Mouse (Mus musculus) T-helper 17 cell (primary cell): ENCODE data around the gene Mtf1.

Experiments
- in situ Hi-C, 2 experiments: fragments of 300-600 bp; cut with MboI, MseI; formaldehyde crosslinking; loops; 1 replicate in 1 of 2; 2 replicates in 1 of 2; pipeline ENCODE4 v1.15.1; 2025; ENCODE audit warnings: high pct_unique_total_duplicates in 2 of 2

The Mtf1 gene

GRCm38 (mm10) chr4:124796141-124796540, 5.8 kb upstream of the Mtf1 start:
- in situ Hi-C loops, result no loop called here

GRCm38 (mm10) chr4:124796913-124797312, 5.0 kb upstream of the Mtf1 start:
- in situ Hi-C loops, result no loop called here

- in situ Hi-C loops, result no loop called here
Measured at GRCm38 (mm10) chr4:124802309-124803260, 681 bp downstream of the Mtf1 start.

DNA sequence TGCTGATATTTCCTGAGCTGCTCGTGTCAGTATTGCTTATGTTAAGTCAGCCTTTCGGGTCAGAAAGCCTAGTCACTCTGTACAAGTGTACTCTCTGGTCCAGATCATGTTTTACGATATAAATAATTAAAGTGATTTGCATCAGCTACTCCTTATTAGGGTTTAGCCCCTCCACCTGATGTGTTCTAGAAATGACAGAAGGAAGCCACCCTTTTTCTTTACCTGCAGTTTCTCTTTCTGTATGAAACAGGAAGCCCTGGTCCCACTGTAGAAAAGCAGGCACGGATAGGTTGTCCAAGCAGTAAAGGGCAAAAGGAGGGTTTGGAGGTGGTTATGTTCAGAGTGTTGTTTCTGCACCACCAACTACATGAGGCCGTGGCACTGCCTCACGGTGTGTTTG, 1.5 kb downstream of the Mtf1 start:
- in situ Hi-C loops, result no loop called here

DNA sequence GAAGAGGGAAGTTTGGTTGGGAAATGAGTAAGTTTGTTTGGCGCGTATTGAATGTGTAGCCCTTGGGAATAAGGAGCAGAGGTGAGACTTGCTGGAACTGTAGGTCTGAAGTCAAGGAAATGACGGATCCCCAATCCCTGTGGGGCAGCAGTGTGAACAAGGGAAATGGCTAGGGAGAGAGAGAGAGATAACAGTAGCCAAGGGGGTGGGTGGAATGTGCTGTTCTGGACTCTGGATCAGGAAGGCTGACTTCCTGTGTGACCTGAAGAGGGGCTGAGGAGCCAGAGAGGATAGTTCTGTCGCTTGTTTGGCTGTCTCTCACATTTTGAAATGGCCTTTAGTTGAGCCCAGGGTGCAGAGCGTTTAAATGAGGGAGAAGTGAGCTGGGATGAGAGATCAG, 6.6 kb downstream of the Mtf1 start:
- in situ Hi-C loops, result loop anchor here in 1 of 2 experiments (5.0 kb wide), 1 partner anchor 34 kb away; no protein-coding TSS in a partner anchor

- in situ Hi-C loops, result loop anchor here in 1 of 2 experiments (5.0 kb wide), 1 partner anchor 33 kb away; no protein-coding TSS in a partner anchor
Measured at GRCm38 (mm10) chr4:124809136-124809883, 7.4 kb downstream of the Mtf1 start.

GRCm38 (mm10) chr4:124810056-124810455, 8.2 kb downstream of the Mtf1 start:
- in situ Hi-C loops, result loop anchor here in 1 of 2 experiments (10.0 kb wide), 1 partner anchor 415 kb away; no protein-coding TSS in a partner anchor

DNA sequence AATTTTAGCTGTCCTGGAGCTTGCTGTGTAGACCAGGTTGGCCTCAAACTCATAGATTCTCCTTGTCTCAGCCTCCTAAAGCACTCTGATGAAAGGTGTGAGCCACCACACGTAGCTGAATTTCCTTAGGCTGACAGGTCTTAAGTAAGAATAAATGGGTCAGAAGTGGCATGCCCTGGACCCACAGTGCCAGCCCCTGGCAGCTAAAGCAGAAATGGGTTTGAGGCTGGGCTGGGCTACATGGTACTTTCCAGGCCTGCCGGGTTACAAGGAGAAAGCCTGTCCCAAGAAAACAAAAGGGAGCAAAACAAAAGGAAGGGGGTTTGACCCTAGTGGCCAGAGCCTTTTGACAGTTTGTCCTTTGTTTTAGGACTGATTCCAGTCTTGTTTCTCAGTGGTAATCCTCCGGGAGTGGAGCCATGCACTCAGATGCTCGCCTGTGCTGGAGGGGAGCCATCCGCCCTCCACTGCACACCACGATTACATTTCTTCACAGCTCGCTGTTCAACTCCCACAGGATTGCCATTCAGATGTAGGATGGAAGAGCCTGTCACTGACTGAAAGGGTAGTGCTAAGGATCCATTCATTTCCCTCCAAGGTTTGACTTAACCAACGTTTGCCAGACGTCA, 9.6 kb downstream of the Mtf1 start:
- in situ Hi-C loops, result loop anchor here in 1 of 2 experiments (10.0 kb wide), 1 partner anchor 417 kb away; no protein-coding TSS in a partner anchor

DNA sequence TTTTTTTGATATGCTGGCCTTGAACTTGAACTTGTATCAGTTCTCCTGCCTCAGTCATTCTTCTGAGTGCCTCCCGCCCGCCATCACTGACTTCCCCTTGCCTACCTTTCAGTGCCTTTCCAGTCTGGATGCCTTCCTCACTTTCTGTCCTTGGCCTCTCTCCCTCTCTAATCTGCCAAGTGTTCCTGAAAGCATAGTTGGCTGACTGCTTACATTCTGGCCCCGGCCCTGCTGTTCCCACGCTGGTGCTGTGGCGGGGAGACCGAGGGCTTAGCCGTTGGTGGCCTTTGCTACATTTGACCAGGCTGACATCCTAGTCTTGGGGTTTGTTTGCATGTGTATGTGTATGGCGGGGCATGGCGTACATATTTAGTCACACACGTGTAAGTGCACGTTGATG, 14.0 kb downstream of the Mtf1 start:
- in situ Hi-C loops, result loop anchor here in 1 of 2 experiments (10.0 kb wide), 1 partner anchor 421 kb away; no protein-coding TSS in a partner anchor

- in situ Hi-C loops, result loop anchor here in 1 of 2 experiments (10.0 kb wide), 1 partner anchor 423 kb away; no protein-coding TSS in a partner anchor
Measured at GRCm38 (mm10) chr4:124817803-124818202, 15.9 kb downstream of the Mtf1 start.

DNA sequence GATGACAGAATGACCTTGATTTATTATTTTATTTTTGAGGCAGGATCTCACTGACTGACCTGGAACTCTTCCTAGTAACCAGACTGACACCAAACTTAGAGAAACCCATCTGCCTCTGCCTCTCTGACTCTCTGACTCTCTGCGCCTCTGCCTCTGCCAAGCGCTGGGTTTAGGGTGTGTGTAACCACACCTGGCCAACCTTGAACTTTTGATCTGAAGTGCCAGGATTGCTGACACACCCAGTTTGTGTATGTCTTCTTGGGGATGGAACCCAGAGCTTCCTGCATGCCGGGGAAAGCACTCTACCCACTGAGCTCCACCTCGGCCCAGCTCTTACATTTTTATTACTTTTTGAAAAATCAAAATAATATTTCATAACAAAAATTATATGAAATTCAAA, 16.9 kb downstream of the Mtf1 start:
- in situ Hi-C loops, result loop anchor here in 1 of 2 experiments (10.0 kb wide), 1 partner anchor 424 kb away; no protein-coding TSS in a partner anchor

DNA sequence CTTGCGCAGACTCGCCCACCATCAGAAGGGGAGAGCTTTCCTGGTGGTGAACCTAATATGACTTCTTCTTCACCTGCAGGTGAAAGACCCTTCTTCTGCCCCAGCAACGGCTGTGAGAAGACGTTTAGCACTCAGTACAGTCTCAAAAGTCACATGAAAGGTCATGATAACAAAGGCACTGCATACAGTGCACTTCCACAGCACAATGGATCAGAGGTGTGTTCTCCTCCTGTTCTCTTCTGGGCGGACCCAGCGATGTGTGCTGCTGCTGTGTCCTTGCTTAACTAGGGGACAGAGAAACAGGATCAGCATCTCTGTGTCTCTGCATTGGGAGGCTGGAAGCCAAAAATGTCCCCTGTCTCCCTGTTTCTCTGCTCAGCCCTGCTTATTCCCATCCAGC, 23.1 kb downstream of the Mtf1 start:
- in situ Hi-C loops, result no loop called here

GRCm38 (mm10) chr4:124825371-124825965, 23.6 kb downstream of the Mtf1 start:
- in situ Hi-C loops, result no loop called here

- in situ Hi-C loops, result no loop called here
Measured at GRCm38 (mm10) chr4:124829671-124830070, 27.8 kb downstream of the Mtf1 start.

- in situ Hi-C loops, result no loop called here
Measured at GRCm38 (mm10) chr4:124832796-124833195, 30.9 kb downstream of the Mtf1 start.

- in situ Hi-C loops, result no loop called here
Measured at GRCm38 (mm10) chr4:124838035-124838700, 36.3 kb downstream of the Mtf1 start.

DNA sequence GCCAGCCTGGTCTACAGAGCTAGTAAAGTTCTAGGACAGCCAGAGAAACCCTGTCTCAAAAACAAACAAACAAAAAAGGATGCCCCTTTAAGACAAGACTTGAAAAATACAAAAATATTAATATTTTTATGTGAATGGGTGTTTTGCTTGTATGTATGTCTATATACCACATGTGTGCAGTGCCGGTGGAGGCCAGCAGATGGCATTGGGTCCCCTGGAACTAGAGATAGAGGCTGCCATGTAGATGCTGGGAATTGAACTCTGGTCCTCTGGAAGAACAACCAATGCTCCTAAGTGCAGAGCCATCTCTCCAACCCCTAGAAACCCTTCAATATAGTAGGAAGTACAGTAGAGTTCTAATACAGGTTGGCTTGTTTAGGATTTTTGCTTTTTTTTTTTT, 39.1 kb downstream of the Mtf1 start:
- in situ Hi-C loops, result loop anchor here in 1 of 2 experiments (5.0 kb wide), 1 partner anchor 34 kb away; no protein-coding TSS in a partner anchor

DNA sequence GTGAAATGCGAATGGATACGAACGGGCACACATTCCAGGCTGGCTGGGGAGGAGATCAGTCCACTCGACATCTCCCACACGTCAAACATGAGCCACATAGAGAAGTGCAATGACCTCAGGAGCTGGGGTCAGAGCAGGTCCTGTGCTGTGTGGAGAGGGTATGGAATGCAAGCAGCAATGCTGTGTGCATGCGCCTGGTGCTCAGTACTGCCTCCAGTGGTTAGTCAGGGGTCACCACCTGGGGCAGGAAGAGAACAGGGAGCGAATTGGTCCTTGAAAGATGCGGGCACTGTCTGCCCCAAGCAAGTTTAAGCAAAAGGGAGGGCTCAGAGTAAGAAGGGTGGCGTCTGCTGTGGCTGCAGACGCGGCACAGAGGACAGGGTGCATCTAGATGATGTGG, 41.6 kb downstream of the Mtf1 start:
- in situ Hi-C loops, result loop anchor here in 1 of 2 experiments (5.0 kb wide), 1 partner anchor 36 kb away; no protein-coding TSS in a partner anchor

- in situ Hi-C loops, result loop anchor here in 1 of 2 experiments (5.0 kb wide), 1 partner anchor 135 kb away; the partner anchor contains the start of gene Sf3a3
Measured at GRCm38 (mm10) chr4:124847573-124847972, 45.7 kb downstream of the Mtf1 start.

DNA sequence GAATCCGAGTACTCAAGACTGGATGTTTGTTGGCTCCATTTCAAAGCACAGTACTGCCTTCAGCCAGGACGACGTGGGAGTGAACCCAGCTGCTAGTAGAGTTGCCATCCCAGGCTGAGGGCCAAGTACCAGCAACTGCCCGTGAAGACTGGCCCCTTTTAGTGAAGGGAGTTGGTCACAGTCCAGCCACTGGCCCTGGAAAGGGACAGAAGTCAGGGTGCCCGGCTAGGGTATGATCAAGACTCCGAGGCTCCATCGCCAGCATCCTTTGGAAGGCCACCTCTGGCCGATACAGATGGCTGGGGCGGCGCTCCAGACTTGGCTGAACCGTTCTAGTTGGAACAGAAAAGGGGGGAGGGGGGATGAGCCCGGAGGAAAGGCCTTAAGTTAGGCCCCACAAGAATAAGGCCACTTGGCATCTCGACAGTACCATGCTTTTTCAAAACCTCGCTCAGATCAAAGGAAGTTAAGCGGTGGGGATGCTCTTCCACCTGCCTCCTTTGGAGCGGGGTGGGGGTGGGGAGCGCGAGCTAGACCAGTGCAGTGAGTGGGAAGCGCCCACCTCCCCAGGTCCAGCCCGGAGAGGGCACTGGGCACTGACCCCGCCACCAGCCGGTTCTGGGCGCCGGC, 47.8 kb downstream of the Mtf1 start:
- in situ Hi-C loops, result loop anchor here in 1 of 2 experiments (5.0 kb wide), 1 partner anchor 137 kb away; the partner anchor contains the start of gene Sf3a3
